ENCODE assay signal across 8 mouse cellular contexts in genomic region chr7:137312166-137312932, GRCm38 (mm10). TPM values are rescaled to one million over a fixed set of nuclear protein-coding genes. Genes with fewer than 3 reads are reported as not detected.
DNase-seq lines count a peak whose midpoint lies in the region; ATAC-seq and TF ChIP-seq lines count a peak whose summit lies in the region.

No protein-coding gene starts in this region.

- peak overlapping the region; percentile 90 for H3K4me2 ChIP-seq in heart, embryonic 15.5 days
- H3K4me2 ChIP-seq in liver, postnatal 0 days (ENCODE audit: low read depth, low read length) = peak overlapping the region; percentile 86

- WGBS in heart, embryonic 15.5 days = 12% methylated on average over 17 of the region's 17 CpGs
- WGBS in liver, postnatal 0 days (ENCODE audit: insufficient replicate concordance) = 9% methylated on average over 17 of the region's 17 CpGs

- H3ac ChIP-seq in C2C12 (ENCODE audit: control insufficient read depth, insufficient read length, low read depth) = peak overlapping the region; percentile 90

- ATAC-seq in heart, embryonic 15.5 days (replicated peaks; ENCODE audit: insufficient number of reproducible peaks, insufficient read depth, low FRiP score, low read depth) = no peak
- ATAC-seq in liver, postnatal 0 days = no peak
- ATAC-seq in granulocyte monocyte progenitor cell, adult 5-6 weeks (replicated peaks; ENCODE audit: poor library complexity, severe bottlenecking) = no peak

- H3K4me3 ChIP-seq in C2C12 (ENCODE audit: insufficient read depth, poor library complexity, severe bottlenecking) = peak overlapping the region; percentile 48
- H3K4me3 ChIP-seq in heart, embryonic 15.5 days = peak overlapping the region; percentile 60
- peak overlapping the region; percentile 55 for H3K4me3 ChIP-seq in liver, postnatal 0 days (ENCODE audit: low read depth, low read length)

- H3K36me3 ChIP-seq in C2C12 (ENCODE audit: control insufficient read depth, insufficient read depth) = no peaks in the 10 kb centered on the region
- H3K36me3 ChIP-seq in heart, embryonic 15.5 days = no peaks in the 10 kb centered on the region
- no peaks in the 10 kb centered on the region for H3K36me3 ChIP-seq in liver, postnatal 0 days (replicated peaks; ENCODE audit: insufficient read depth, low read length)

- TF ChIP-seq EP300 in liver, postnatal 0 days (IDR thresholded peaks at IDR 0.05; ENCODE audit: low read depth) = no peak

- no peaks in the 10 kb centered on the region for H3K27me3 ChIP-seq in C2C12 (ENCODE audit: control insufficient read depth, insufficient read depth, insufficient read length)
- H3K27me3 ChIP-seq in heart, embryonic 15.5 days = peaks cover 86% of the 10 kb centered on the region
- H3K27me3 ChIP-seq in liver, postnatal 0 days (ENCODE audit: insufficient read depth, low read length) = peaks cover 95% of the 10 kb centered on the region

- H3K27ac ChIP-seq in heart, embryonic 15.5 days = no peak overlapping the region
- H3K27ac ChIP-seq in liver, postnatal 0 days (ENCODE audit: low read depth) = no peak overlapping the region

- TF ChIP-seq CTCF in C2C12 (IDR thresholded peaks at IDR 0.05; ENCODE audit: control insufficient read depth, insufficient read depth, insufficient read length) = no peak
- no peak for TF ChIP-seq CTCF in liver, postnatal 0 days (IDR thresholded peaks at IDR 0.05; ENCODE audit: low read depth)

- peaks cover 60% of the 10 kb centered on the region for H3K79me2 ChIP-seq in C2C12 (ENCODE audit: control insufficient read depth, insufficient read depth)

- H3K9ac ChIP-seq in heart, embryonic 15.5 days = peak overlapping the region; percentile 55; the same call in 1 of the 2 replicates
- no peak overlapping the region for H3K9ac ChIP-seq in liver, postnatal 0 days (replicated peaks)

- peaks cover 26% of the 10 kb centered on the region for H3K79me3 ChIP-seq in C2C12 (ENCODE audit: low read depth)

- DNase-seq in R1 (ENCODE audit: low read depth, low spot score) = peak; percentile 28
- no peak for DNase-seq in liver, postnatal 0 days
- DNase-seq in frontal cortex, postnatal 36 days (ENCODE audit: low spot score in 2 of 2) = no peak
- no peak for DNase-seq in adrenal gland, adult 18-20 months (ENCODE audit: low spot score in 2 of 2)
- DNase-seq in cerebellum, adult 9-10 months = no peak

- H3K4me1 ChIP-seq in heart, embryonic 15.5 days (replicated peaks) = peaks cover 56% of the 10 kb centered on the region
- peaks cover 15% of the 10 kb centered on the region for H3K4me1 ChIP-seq in liver, postnatal 0 days (ENCODE audit: insufficient read depth)

- no peaks in the 10 kb centered on the region for H3K9me3 ChIP-seq in heart, embryonic 15.5 days (replicated peaks)
- no peaks in the 10 kb centered on the region for H3K9me3 ChIP-seq in liver, postnatal 0 days (ENCODE audit: low read length)

TF ChIP-seq in C2C12, 6 proteins besides CTCF, POLR2A, EP300 and RAD21:
- TF ChIP-seq FOSL1 (IDR thresholded peaks at IDR 0.05; ENCODE audit: insufficient read depth, low read length, poor library complexity, severe bottlenecking) (no peak), MYOD1 (IDR thresholded peaks at IDR 0.05; ENCODE audit: control insufficient read depth, insufficient read length, low read depth) (no peak)

RNA-seq across cellular contexts. Expression of gene Ebf3, which starts 1.9 kb away (rescaled TPM):
- polyA plus RNA-seq in C2C12 (2012; fragmentation: generic; extraction: Trizol) = 8.1 TPM
- polyA plus RNA-seq in heart, embryonic 15.5 days (2015; fragmentation: Nextera tagmentation; extraction: Ambion mirVana) = 1.2 and 1.3 TPM in 2 replicates
- polyA plus RNA-seq in liver, postnatal 0 days (2015; fragmentation: Nextera tagmentation; extraction: Ambion mirVana) = 0.05 TPM in 1 of 2 replicates, not detected in the other
- 0.56 TPM in 1 of 2 replicates, not detected in the other for total RNA-seq in granulocyte monocyte progenitor cell, adult 5-6 weeks (2014; fragmentation: Nextera tagmentation)
- not detected in 2 replicates for total RNA-seq in granulocyte monocyte progenitor cell, adult 5-6 weeks (2017)
- total RNA-seq in adrenal gland, adult 18-20 months (2021) = 10 to 100 TPM in 1 of 2 experiments, 1 to 10 TPM in 1; 2.6 to 12.3 TPM
